Comparison of ENCODE assay signal across 15 mouse cellular contexts in the genomic region with DNA sequence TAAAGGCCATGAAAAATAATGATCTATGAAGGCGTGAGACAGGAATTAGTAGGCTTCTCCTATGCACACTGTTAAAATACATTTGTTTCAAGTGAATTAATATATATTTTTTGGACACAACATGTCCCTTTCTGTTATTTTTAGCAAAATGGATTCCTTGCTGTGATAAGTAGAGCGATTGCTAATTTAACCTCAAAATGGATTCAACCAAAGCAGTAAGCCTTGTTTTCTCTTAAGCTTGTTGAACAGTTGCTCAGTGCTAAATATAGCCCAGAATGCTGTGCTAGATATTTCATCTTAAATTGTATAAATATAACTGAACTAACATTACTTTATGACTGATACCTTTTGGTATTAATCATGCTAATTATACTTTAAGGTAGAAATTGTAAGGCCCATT.
"Had no signal": no experiment of that assay in that cellular context is flagged by ENCODE, and none has a peak within 500 bp of the region (broad histone marks: within the 10 kb centered on the region; RNA-seq: fewer than 3 reads in every experiment).

No protein-coding gene starts in this region.

- DNase-seq: cerebellum, postnatal 36 days; embryo, embryonic 11 days; forebrain, postnatal 0 days; gastrocnemius, adult 2 months; gastrocnemius, postnatal 10 days; gastrocnemius, postnatal 14 days; gastrocnemius, postnatal 25 days; gastrocnemius, postnatal 36 days; heart, adult 11 months; heart, adult 18-20 months; heart, adult 2 months had no signal

- ATAC-seq: forebrain, embryonic 13.5 days; forebrain, embryonic 14.5 days; forebrain, embryonic 15.5 days; forebrain, embryonic 16.5 days; forebrain, postnatal 0 days had no signal
